Mouse (Mus musculus): ENCODE results near the gene Olfr381. TPM values are rescaled to one million over a fixed set of nuclear protein-coding genes. Genes with fewer than 3 reads are reported as not detected.

Gene Olfr381
- not detected in 2 replicates for polyA plus RNA-seq (2012; ENCODE audit: low replicate concordance)

DNA sequence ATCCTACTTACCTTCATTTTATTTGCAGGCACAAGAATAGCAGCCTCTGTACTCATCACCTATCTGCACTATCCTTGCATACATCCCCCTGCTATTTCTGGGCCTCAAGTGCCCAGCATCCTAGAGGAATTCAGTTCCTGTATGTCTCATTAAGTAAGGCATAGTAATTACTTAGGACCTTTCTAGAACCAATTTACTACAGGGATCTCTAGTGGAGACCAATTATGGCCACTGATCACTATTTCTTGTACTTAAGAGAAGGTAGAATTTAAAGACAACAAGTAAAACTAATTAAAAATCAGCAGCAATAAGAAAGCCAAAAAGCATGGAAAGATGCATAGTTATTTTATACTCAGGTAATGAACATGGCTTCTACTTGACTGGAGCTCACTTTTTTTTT is at the start of gene Olfr381:
TSS of gene Olfr381 (minus strand) at position 101 of the 400 bp plus-strand sequence.

GRCm38 (mm10) chr11:73517097-73517496 is 25.7 kb upstream of the Olfr381 start, which contains the start of gene Olfr382:
Gene Olfr382 (minus strand): TSS chr11:73517197.

GRCm38 (mm10) chr11:73457408-73457807 is 34.0 kb downstream of the Olfr381 start, which contains the start of gene Olfr380:
Gene Olfr380 (minus strand): TSS chr11:73457508.

Other genes with a start within 250 kb of the Olfr381 start
- gene Trpv3, start 224.2 kb downstream of the Olfr381 start, polyA plus RNA-seq (2012; ENCODE audit: low replicate concordance) = not detected in 2 replicates
- gene Aspa, start 162.0 kb downstream of the Olfr381 start, polyA plus RNA-seq (2012; ENCODE audit: low replicate concordance) = 0.11 TPM in 1 of 2 replicates, not detected in the other
- not detected in 2 replicates for gene Gm49340, start 161.9 kb downstream of the Olfr381 start, polyA plus RNA-seq (2012; ENCODE audit: low replicate concordance)
- gene Spata22, start 161.9 kb downstream of the Olfr381 start, polyA plus RNA-seq (2012; ENCODE audit: low replicate concordance) = not detected in 2 replicates
- gene Olfr20, start 140.8 kb downstream of the Olfr381 start, polyA plus RNA-seq (2012; ENCODE audit: low replicate concordance) = not detected in 2 replicates
- not detected in 2 replicates for gene Olfr376, start 120.4 kb downstream of the Olfr381 start, polyA plus RNA-seq (2012; ENCODE audit: low replicate concordance)
- gene Olfr1, start 92.0 kb downstream of the Olfr381 start, polyA plus RNA-seq (2012; ENCODE audit: low replicate concordance) = not detected in 2 replicates
- not detected in 2 replicates for gene Olfr378, start 63.1 kb downstream of the Olfr381 start, polyA plus RNA-seq (2012; ENCODE audit: low replicate concordance)
- gene Olfr380, start 34.1 kb downstream of the Olfr381 start, polyA plus RNA-seq (2012; ENCODE audit: low replicate concordance) = 0.15 TPM in 1 of 2 replicates, not detected in the other
- not detected in 2 replicates for gene Olfr382, start 25.6 kb upstream of the Olfr381 start, polyA plus RNA-seq (2012; ENCODE audit: low replicate concordance)
- gene Olfr385, start 101.4 kb upstream of the Olfr381 start, polyA plus RNA-seq (2012; ENCODE audit: low replicate concordance) = not detected in 2 replicates
- gene Olfr384, start 107.0 kb upstream of the Olfr381 start, polyA plus RNA-seq (2012; ENCODE audit: low replicate concordance) = not detected in 2 replicates
- gene Zfp735, start 197.2 kb upstream of the Olfr381 start, polyA plus RNA-seq (2012; ENCODE audit: low replicate concordance) = not detected in 2 replicates